Mouse (Mus musculus): Measurements from ENCODE around the gene Mrln. TPM values are rescaled to one million over a fixed set of nuclear protein-coding genes. Genes with fewer than 3 reads are reported as not detected.

Mrln gene
- polyA plus RNA-seq, 1 experiment from 2014 or later: 7.8 TPM

- WGBS: 40% methylated on average over 11 of the region's 11 CpGs
Observed at GRCm38 (mm10) chr10:70167625-70168024, 36.8 kb upstream of the Mrln start.

GRCm38 (mm10) chr10:70168396-70168795 is 36.1 kb upstream of the Mrln start:
- 33% methylated on average over 13 of the region's 13 CpGs for WGBS
- H3K4me2 ChIP-seq (replicated peaks; ENCODE audit: low read depth, low read length): no peak overlapping the region
- peak; percentile 56; the same call in 1 of the 2 replicates for ATAC-seq (ENCODE audit: low FRiP score, low TSS enrichment)
- H3K27me3 ChIP-seq (ENCODE audit: control insufficient read depth, insufficient read depth, low read length): no peaks in the 10 kb centered on the region
- H3K4me1 ChIP-seq (ENCODE audit: control insufficient read depth, insufficient read depth, low read length): peaks cover 16% of the 10 kb centered on the region; the same call in 1 of the 2 replicates
- H3K27ac ChIP-seq (ENCODE audit: low read depth, low read length): 0 out of 2 replicates have a peak overlapping the region, but pooled peaks have one; percentile 1
- H3K9me3 ChIP-seq (ENCODE audit: control insufficient read depth, low read length): no peaks in the 10 kb centered on the region
- H3K4me3 ChIP-seq (ENCODE audit: low read length): no peak overlapping the region
- H3K36me3 ChIP-seq (ENCODE audit: control insufficient read depth, insufficient read depth, low read length): peaks cover 41% of the 10 kb centered on the region
- H3K9ac ChIP-seq (ENCODE audit: low read depth, low read length): no peak overlapping the region

More at GRCm38 (mm10) chr10:70167625-70168024, 36.8 kb upstream of the Mrln start:
- Histone ChIP-seq H3K9me3 (ENCODE audit: control insufficient read depth, low read length) (no peaks in the 10 kb centered on the region), H3K9ac (ENCODE audit: low read depth, low read length) (no peak overlapping the region), H3K27me3 (ENCODE audit: control insufficient read depth, insufficient read depth, low read length) (no peaks in the 10 kb centered on the region), H3K36me3 (ENCODE audit: control insufficient read depth, insufficient read depth, low read length) (peaks cover 41% of the 10 kb centered on the region), H3K4me3 (ENCODE audit: low read length) (no peak overlapping the region), H3K4me1 (ENCODE audit: control insufficient read depth, insufficient read depth, low read length) (peaks cover 20% of the 10 kb centered on the region), H3K27ac (ENCODE audit: low read depth, low read length) (peak overlapping the region; percentile 42; the same call in 1 of the 2 replicates), H3K4me2 (replicated peaks; ENCODE audit: low read depth, low read length) (no peak overlapping the region)
- ATAC-seq (ENCODE audit: low FRiP score, low TSS enrichment): no peak

GRCm38 (mm10) chr10:70169044-70169443 is 35.4 kb upstream of the Mrln start:
- peak; percentile 18; the same call in 1 of the 2 replicates for ATAC-seq (ENCODE audit: low FRiP score, low TSS enrichment)
- WGBS: 64% methylated on average over 18 of the region's 18 CpGs
- peaks cover 41% of the 10 kb centered on the region for H3K36me3 ChIP-seq (ENCODE audit: control insufficient read depth, insufficient read depth, low read length)

GRCm38 (mm10) chr10:70173314-70173713 is 31.1 kb upstream of the Mrln start:
- H3K9ac ChIP-seq (ENCODE audit: low read depth, low read length): no peak overlapping the region
- no peaks in the 10 kb centered on the region for H3K27me3 ChIP-seq (ENCODE audit: control insufficient read depth, insufficient read depth, low read length)
- H3K4me2 ChIP-seq (replicated peaks; ENCODE audit: low read depth, low read length): no peak overlapping the region
- peaks cover 62% of the 10 kb centered on the region for H3K36me3 ChIP-seq (ENCODE audit: control insufficient read depth, insufficient read depth, low read length)
- H3K9me3 ChIP-seq (ENCODE audit: control insufficient read depth, low read length): no peaks in the 10 kb centered on the region
- 58% methylated on average over 3 of the region's 3 CpGs for WGBS
- no peak overlapping the region for H3K27ac ChIP-seq (ENCODE audit: low read depth, low read length)
- H3K4me3 ChIP-seq (ENCODE audit: low read length): no peak overlapping the region
- ATAC-seq (ENCODE audit: low FRiP score, low TSS enrichment): no peak
- no peaks in the 10 kb centered on the region for H3K4me1 ChIP-seq (ENCODE audit: control insufficient read depth, insufficient read depth, low read length)

More at GRCm38 (mm10) chr10:70169044-70169443, 35.4 kb upstream of the Mrln start:
- Histone ChIP-seq H3K4me3 (ENCODE audit: low read length) (no peak overlapping the region), H3K27me3 (ENCODE audit: control insufficient read depth, insufficient read depth, low read length) (no peaks in the 10 kb centered on the region), H3K9me3 (ENCODE audit: control insufficient read depth, low read length) (no peaks in the 10 kb centered on the region), H3K27ac (ENCODE audit: low read depth, low read length) (peak overlapping the region; percentile 1; the same call in 1 of the 2 replicates), H3K4me1 (ENCODE audit: control insufficient read depth, insufficient read depth, low read length) (peaks cover 11% of the 10 kb centered on the region; the same call in 1 of the 2 replicates), H3K9ac (ENCODE audit: low read depth, low read length) (no peak overlapping the region), H3K4me2 (replicated peaks; ENCODE audit: low read depth, low read length) (no peak overlapping the region)

GRCm38 (mm10) chr10:70174494-70175190 is 29.8 kb upstream of the Mrln start:
- Histone ChIP-seq H3K9ac (ENCODE audit: low read depth, low read length) (no peak overlapping the region), H3K27me3 (ENCODE audit: control insufficient read depth, insufficient read depth, low read length) (no peaks in the 10 kb centered on the region), H3K4me1 (ENCODE audit: control insufficient read depth, insufficient read depth, low read length) (no peaks in the 10 kb centered on the region), H3K4me2 (replicated peaks; ENCODE audit: low read depth, low read length) (no peak overlapping the region), H3K36me3 (ENCODE audit: control insufficient read depth, insufficient read depth, low read length) (peaks cover 53% of the 10 kb centered on the region), H3K9me3 (ENCODE audit: control insufficient read depth, low read length) (no peaks in the 10 kb centered on the region), H3K4me3 (ENCODE audit: low read length) (no peak overlapping the region), H3K27ac (ENCODE audit: low read depth, low read length) (no peak overlapping the region)
- WGBS: 73% methylated on average over 16 of the region's 16 CpGs
- ATAC-seq (ENCODE audit: low FRiP score, low TSS enrichment): peak; percentile 53

- no peak overlapping the region for H3K4me2 ChIP-seq (replicated peaks; ENCODE audit: low read depth, low read length)
- H3K4me3 ChIP-seq (ENCODE audit: low read length): no peak overlapping the region
- peaks cover 27% of the 10 kb centered on the region for H3K36me3 ChIP-seq (ENCODE audit: control insufficient read depth, insufficient read depth, low read length)
- H3K4me1 ChIP-seq (ENCODE audit: control insufficient read depth, insufficient read depth, low read length): peaks cover 26% of the 10 kb centered on the region
- WGBS: 64% methylated on average over 9 of the region's 9 CpGs
- no peak overlapping the region for H3K9ac ChIP-seq (ENCODE audit: low read depth, low read length)
- H3K27ac ChIP-seq (ENCODE audit: low read depth, low read length): peak overlapping the region; percentile 55; the same call in 1 of the 2 replicates
- no peak for ATAC-seq (ENCODE audit: low FRiP score, low TSS enrichment)
- H3K9me3 ChIP-seq (ENCODE audit: control insufficient read depth, low read length): no peaks in the 10 kb centered on the region
- H3K27me3 ChIP-seq (ENCODE audit: control insufficient read depth, insufficient read depth, low read length): no peaks in the 10 kb centered on the region
Observed at GRCm38 (mm10) chr10:70180727-70181126, 23.7 kb upstream of the Mrln start.

- peaks cover 23% of the 10 kb centered on the region for H3K36me3 ChIP-seq (ENCODE audit: control insufficient read depth, insufficient read depth, low read length)
- peak; percentile 84 for ATAC-seq (ENCODE audit: low FRiP score, low TSS enrichment)
- peak overlapping the region; percentile 55; the same call in 1 of the 2 replicates for H3K27ac ChIP-seq (ENCODE audit: low read depth, low read length)
- H3K4me3 ChIP-seq (ENCODE audit: low read length): no peak overlapping the region
- WGBS: 51% methylated on average over 11 of the region's 11 CpGs
- peaks cover 26% of the 10 kb centered on the region for H3K4me1 ChIP-seq (ENCODE audit: control insufficient read depth, insufficient read depth, low read length)
- no peaks in the 10 kb centered on the region for H3K9me3 ChIP-seq (ENCODE audit: control insufficient read depth, low read length)
- H3K27me3 ChIP-seq (ENCODE audit: control insufficient read depth, insufficient read depth, low read length): no peaks in the 10 kb centered on the region
- H3K9ac ChIP-seq (ENCODE audit: low read depth, low read length): no peak overlapping the region
- no peak overlapping the region for H3K4me2 ChIP-seq (replicated peaks; ENCODE audit: low read depth, low read length)
Observed at GRCm38 (mm10) chr10:70181279-70181972, 23.0 kb upstream of the Mrln start.

GRCm38 (mm10) chr10:70183210-70184080 is 21.0 kb upstream of the Mrln start:
- H3K4me3 ChIP-seq (ENCODE audit: low read length): no peak overlapping the region
- ATAC-seq (ENCODE audit: low FRiP score, low TSS enrichment): peak; percentile 25; the same call in 1 of the 2 replicates
- no peaks in the 10 kb centered on the region for H3K27me3 ChIP-seq (ENCODE audit: control insufficient read depth, insufficient read depth, low read length)
- no peak overlapping the region for H3K4me2 ChIP-seq (replicated peaks; ENCODE audit: low read depth, low read length)
- H3K4me1 ChIP-seq (ENCODE audit: control insufficient read depth, insufficient read depth, low read length): peaks cover 26% of the 10 kb centered on the region
- 66% methylated on average over 15 of the region's 15 CpGs for WGBS
- peak overlapping the region; percentile 51 for H3K27ac ChIP-seq (ENCODE audit: low read depth, low read length)
- peaks cover 28% of the 10 kb centered on the region for H3K36me3 ChIP-seq (ENCODE audit: control insufficient read depth, insufficient read depth, low read length)
- no peaks in the 10 kb centered on the region for H3K9me3 ChIP-seq (ENCODE audit: control insufficient read depth, low read length)
- H3K9ac ChIP-seq (ENCODE audit: low read depth, low read length): peak overlapping the region; percentile 8; the same call in 1 of the 2 replicates

Data from kidney, embryonic 14.5 days (tissue).